Mouse (Mus musculus) thymus, adult 2 months (tissue): Measurements from ENCODE around the gene Nanos2.

ENCODE experiments used
- CTCF ChIP-seq: fragments of 200-500 bp; IDR thresholded peaks from 2 replicates; pipeline ENCODE4 v1.5.1; 2012; ENCODE audit warnings: mild to moderate bottlenecking, control low read depth, low read length, moderate library complexity, borderline replicate concordance; ENCODE audit not compliant: control insufficient read depth, poor library complexity, insufficient read depth; ENCODE audit errors: extremely low read depth
- POLR2A ChIP-seq: fragments of 200-500 bp; IDR thresholded peaks from 2 replicates; pipeline ENCODE4 v1.6.1; 2012; ENCODE audit warnings: mild to moderate bottlenecking, low read length, control low read depth, moderate library complexity; ENCODE audit not compliant: control insufficient read depth, poor library complexity, insufficient read depth; ENCODE audit errors: extremely low read depth

DNA sequence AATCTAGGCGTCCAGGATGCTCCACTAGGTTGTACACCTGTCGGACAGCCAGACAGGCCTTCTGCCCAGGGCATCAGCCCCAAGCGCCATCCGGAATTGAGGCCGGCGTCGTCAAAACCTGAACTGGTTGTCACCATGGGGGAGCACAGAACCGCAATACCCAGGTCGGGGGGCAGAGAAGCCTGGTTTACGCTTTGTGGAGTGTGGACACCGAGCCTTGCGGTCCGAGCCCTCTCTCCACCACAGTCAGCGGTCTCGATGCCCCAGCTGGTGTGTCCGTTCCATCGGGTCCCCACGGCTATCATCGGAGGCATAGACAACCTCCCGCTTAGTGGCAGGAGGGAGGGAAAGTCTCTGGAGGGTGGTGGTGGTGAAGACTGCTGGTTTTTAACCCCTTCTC, 24.4 kb upstream of the Nanos2 start:
- no peak for TF ChIP-seq POLR2A
- TF ChIP-seq CTCF: no peak
